Mouse (Mus musculus): ENCODE data around the gene Tmco5b.
A peak's percentile ranks its signal among the peaks of the same experiment; 100 is the strongest.

Gene Tmco5b

DNA sequence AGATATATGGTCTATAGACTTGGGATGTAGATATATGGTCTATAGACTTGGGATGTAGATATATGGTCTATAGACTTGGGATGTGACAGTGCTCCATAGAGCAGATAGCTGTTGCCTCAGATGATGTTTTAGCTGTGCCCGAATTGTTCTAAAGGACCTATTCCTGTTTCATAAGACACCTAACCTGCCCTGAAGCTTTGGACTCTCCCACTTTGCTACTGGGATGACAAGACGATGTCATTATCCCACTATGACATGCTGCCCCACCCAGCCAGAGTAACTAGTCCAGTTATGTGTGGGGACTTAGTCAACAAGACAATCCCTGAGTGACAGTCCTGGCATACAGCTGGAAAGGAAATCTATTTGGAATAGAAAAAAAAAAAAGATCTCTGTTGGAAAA, at the start of gene Tmco5b:
Tmco5b (plus strand) TSS at position 301 of the 400 bp plus-strand sequence.
- no peak for DNase-seq (ENCODE audit: low spot score)

DNA sequence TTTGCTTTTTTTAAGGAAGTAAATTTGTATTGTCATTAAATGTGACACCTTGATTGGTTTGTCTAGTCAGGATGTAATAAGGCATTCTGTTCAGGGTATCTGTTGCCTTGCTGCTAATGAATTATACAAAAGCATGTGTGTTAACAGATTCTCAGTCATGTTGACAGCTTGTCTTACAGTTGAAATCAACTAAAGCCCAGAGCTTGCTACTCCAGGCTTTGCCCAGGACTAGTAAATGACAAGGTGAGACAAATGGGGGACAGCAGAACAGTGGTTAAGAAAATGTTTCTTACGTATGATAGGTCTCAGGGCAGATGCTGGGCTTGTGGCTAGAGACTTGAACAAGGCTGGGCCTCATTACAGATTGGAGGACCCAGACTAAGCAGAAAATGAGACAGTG, 48.5 kb upstream of the Tmco5b start:
- DNase-seq (ENCODE audit: low spot score) = no peak

- DNase-seq (ENCODE audit: low spot score) = no peak
These were observed 46.7 kb upstream of the Tmco5b start for GRCm38 (mm10) chr2:113238871-113239270.

- DNase-seq (ENCODE audit: low spot score) = no peak
These were observed 17.1 kb downstream of the Tmco5b start for GRCm38 (mm10) chr2:113302349-113303239.

- DNase-seq (ENCODE audit: low spot score) = no peak
These were observed 17.7 kb downstream of the Tmco5b start for GRCm38 (mm10) chr2:113303240-113303538.

GRCm38 (mm10) chr2:113305339-113305738, 19.8 kb downstream of the Tmco5b start:
- peak; percentile 79 for DNase-seq (ENCODE audit: low spot score)

DNA sequence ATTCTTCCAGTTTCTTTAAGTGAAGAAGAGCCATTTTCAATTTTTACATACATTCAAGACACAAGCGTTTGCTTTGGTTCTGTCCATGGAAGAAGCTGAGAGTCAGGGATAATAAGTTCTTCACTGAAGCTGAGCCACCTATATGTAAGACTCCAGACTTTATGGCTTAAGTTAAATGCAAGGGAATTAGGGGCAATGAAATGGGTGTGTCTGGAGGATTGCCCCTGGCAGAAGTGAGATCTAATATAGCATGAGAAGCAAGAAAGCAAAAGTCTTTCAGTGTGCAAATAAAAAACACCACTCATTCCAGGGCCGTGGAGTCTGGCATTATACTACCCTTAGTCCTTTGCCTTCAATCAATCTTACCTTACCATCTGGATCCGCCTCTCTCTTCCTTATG, 25.7 kb downstream of the Tmco5b start:
- DNase-seq (ENCODE audit: low spot score) = no peak

GRCm38 (mm10) chr2:113323016-113323415, 37.5 kb downstream of the Tmco5b start:
- no peak for DNase-seq (ENCODE audit: low spot score)

DNA sequence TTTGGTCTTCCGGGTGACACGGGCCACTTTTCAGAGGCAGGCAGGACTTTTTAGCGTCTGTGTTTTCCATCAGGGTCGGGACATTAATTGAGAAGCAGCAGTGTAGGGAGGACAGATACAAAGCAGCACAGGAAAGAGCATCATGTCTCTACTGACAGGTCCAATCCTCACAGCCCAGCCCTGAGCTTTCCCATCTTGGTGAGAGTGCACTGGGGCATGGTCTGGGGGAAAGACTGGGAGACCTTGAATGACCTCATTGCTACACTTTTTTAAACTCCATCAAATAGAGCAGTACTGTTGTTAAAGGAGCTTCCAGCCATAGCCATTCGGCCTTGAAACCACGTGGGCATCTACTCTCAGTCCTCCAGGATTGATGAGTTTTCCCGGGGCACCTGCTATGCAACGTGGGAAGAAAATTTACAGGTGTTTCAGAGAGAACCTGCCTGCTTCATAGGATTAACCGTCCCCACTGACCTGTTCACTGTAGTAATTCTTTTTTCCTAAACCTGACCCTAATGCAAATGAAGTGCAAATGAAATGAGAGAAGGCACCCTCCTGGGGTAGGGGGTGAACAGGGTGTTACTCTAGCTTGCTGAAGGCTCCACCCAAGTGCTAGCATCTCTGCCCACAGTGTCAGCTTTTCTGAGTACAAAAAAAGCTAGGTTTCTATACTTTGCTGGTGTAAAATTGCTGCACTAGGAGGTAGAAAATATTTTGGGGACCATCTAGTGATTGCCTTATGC, 48.4 kb downstream of the Tmco5b start:
- no peak for DNase-seq (ENCODE audit: low spot score)

- DNase-seq (ENCODE audit: low spot score) = no peak
These were observed 50.2 kb downstream of the Tmco5b start for GRCm38 (mm10) chr2:113335561-113336294.

DNA sequence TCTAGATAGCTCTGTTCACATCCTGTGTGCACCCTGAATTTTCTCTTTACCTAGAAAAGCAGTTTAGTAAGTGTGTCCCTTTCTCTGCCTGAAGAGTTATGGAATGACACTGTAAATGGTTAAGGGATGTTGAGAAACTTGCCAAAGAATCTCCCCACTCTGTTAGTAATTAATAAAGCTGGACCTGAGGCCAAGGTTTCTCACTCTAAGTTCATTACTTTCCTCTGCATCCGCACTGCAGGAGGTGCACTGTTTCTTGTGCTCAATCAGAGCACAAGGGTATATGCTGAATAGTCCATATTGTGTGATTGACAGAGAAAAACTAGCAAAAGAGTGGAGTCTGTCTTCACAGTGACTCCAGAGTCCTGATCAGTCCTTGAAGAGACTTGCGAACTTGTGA, 59.0 kb downstream of the Tmco5b start:
- no peak for DNase-seq (ENCODE audit: low spot score)
